Mouse (Mus musculus) brain, embryonic 18.5 days (tissue): ENCODE measurements around the gene Pou2f3.

ENCODE experiments used
- DNase-seq: peaks from one replicate; pipeline ENCODE4 v3.0.0-alpha.2; 2012; ENCODE audit warnings: low read depth, low spot score

The Pou2f3 gene

DNA sequence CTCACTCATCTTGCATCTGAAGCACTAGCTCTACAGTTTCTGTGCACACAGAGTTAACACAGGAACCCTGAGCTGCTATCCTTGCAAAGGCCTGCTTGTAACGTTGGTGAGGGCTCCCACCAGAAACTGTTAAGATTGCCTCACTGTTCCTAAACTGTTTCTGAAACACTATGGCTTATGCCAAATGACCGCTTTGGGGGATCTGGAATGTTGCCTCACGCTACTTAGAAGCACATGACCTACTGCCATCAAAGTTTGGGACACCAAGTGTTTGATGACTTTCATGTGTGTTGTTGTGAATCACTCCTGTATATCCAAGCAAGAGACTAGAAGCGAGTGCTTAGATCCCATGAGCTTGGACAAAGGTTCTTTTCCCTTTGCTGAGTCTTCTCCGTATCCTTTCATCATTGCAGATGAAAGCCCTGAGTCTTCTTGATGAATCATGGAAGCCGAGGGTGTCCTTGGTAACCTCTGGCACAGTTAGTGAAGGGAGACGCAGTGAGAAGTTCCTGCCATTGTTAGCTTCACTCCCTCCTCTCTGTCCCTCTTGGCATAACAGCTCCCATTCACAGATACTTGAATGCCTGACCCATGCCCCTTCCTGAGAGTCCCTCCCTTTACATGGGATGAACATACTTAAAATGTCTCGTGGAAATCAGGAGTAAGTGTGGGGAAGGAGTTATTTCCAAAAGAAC, 99.7 kb downstream of the Pou2f3 start:
- no peak for DNase-seq

DNA sequence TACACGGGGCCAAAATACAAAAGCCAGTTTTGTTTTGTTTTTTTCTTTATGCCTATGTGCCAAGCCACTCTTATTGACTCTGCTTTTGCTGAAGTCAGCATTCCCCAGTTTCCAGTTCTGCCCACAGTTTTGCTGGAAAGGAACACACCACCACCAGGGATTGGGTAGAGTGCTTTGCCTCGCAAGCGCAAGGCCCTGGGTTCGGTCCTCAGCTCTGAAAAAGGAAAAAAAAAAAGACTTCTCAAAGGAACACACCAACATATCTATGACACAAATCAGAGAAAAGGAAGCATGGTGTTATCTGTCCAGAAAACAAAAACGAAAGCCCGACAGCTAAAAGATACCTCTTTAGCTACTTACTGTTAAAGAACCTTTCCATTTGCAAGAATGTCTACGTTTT, 101.0 kb downstream of the Pou2f3 start:
- DNase-seq: no peak

GRCm38 (mm10) chr9:43108721-43109120, 101.4 kb downstream of the Pou2f3 start:
- no peak for DNase-seq

- no peak for DNase-seq
Measured at GRCm38 (mm10) chr9:43108081-43108480, 102.1 kb downstream of the Pou2f3 start.

- DNase-seq: no peak
Measured at GRCm38 (mm10) chr9:43107555-43107954, 102.6 kb downstream of the Pou2f3 start.

DNA sequence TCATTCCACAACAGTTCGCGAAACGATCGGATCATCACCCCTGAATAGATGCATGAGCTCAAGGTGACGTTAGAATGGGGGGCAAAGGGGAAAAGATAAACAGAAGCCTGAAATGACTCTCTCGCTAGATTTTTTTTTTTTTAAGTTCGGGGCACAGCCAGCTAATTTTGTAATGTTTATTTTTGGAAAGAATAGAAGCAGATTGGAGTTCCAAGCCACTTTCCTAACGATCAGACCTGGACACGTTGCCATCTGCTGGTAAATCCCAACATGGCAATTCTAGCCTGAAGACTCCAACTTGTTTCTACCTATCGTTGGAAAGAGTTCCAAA, 103.0 kb downstream of the Pou2f3 start, which contains the start of gene Arhgef12:
Gene Arhgef12 (minus strand): TSS at position 53 of the 331 bp plus-strand sequence.
- no peak for DNase-seq

DNA sequence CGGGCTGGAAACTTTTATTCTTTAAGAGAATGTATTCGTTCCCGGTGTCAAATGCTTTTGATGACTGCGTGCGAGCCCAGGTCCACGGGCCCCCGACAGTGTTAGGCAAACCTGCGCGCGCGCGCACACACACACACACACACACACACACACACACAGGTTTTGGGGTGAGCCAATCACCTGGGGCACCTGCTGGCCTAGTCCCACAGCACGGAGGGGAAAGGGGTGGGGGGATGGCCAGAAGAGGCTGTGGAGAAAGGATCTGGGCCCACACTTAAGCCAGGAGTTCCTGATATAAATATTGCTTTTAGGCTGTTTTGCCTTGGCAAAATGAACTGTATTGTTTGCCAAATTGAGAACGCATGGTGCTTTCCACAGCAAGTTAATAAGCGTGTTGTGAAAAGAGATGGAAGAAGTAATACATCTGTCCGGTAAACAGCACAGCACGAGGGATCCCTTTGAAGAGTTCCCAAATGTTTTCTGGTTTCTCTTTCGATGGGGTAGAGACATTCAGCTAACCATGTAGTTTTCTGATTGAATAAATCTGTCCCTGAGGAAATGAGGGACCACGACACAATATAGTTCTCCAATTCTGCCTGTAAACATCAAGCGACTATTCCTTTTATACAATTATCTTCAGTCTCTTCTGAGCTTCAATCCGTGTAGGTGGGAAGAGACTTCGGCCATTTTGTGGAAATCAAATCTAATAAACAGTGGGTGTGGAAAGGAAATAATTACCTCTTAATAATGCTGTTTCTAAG, 103.6 kb downstream of the Pou2f3 start:
- DNase-seq: no peak

- peak; percentile 84 for DNase-seq
Measured at GRCm38 (mm10) chr9:43105664-43106361, 104.4 kb downstream of the Pou2f3 start.

- DNase-seq: no peak
Measured at GRCm38 (mm10) chr9:43104873-43105663, 105.1 kb downstream of the Pou2f3 start.

GRCm38 (mm10) chr9:43104526-43104872, 105.7 kb downstream of the Pou2f3 start:
- no peak for DNase-seq

DNA sequence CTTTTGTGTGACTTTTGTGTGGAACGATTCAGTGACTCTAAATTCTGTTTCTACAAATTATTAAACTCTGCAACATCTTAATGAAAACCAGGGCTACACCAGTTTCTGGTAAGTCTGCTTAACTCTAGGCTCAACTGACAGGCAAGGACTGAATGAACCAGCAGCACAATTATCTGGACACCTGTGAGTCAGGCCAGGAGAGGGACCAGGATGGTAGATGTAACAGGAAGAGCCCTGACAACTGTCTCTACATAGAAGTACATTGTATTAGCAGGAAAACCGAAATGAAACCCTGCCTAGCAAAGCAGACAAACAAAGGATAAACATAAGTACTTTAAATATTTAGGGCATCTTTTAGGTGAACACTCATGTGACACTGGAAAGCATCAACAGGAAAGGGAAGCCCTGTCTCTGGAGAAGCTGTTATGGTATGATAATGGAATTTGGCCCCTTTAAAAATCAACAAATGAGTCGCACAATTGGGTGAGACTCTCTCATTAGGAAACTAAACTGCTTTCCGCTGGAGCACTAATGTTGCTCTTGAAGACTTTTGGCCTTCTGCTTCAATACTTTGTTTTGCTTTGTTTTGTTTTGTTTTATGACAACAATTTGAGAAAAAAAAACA, 106.4 kb downstream of the Pou2f3 start:
- DNase-seq: no peak

DNA sequence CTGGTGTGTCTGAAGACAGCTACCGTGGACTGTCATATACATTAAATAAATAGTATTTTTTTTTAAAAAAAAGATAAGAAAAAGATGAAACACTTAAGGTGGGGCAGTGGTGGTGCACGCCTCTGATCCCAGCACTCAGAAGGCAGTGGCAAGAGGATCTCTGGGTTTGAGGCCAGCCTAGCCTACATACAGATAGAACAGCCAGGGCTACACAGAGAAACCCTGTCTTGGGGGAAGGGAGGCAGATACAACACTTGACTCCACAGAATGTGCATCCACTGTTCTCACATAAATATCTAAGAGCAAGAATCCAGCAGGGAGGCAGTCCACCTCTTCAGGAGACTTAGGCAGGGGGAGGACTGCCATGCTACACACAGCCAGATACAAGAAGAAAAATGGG, 107.2 kb downstream of the Pou2f3 start:
- no peak for DNase-seq

- no peak for DNase-seq
Measured at GRCm38 (mm10) chr9:43101936-43102595, 108.1 kb downstream of the Pou2f3 start.

DNA sequence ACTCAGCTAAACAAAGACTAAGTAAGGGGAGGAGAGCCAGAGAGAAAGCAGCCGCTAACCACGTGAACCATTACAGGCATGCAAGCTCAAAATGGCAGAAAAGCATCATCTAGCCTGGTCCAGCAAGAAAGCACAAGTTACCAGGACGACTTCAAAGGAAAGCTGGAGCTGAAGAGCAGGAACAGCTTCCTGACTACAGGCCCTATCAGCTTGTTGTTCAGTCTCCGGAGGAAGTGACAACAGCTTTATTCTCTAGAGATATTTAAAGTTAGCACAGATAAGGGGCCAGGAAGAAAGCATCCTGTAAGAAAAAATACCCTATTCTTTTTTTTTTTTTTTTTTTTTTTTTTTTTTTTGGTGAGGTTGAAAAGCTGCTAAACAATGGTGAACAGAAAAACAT, 111.2 kb downstream of the Pou2f3 start:
- no peak for DNase-seq

DNA sequence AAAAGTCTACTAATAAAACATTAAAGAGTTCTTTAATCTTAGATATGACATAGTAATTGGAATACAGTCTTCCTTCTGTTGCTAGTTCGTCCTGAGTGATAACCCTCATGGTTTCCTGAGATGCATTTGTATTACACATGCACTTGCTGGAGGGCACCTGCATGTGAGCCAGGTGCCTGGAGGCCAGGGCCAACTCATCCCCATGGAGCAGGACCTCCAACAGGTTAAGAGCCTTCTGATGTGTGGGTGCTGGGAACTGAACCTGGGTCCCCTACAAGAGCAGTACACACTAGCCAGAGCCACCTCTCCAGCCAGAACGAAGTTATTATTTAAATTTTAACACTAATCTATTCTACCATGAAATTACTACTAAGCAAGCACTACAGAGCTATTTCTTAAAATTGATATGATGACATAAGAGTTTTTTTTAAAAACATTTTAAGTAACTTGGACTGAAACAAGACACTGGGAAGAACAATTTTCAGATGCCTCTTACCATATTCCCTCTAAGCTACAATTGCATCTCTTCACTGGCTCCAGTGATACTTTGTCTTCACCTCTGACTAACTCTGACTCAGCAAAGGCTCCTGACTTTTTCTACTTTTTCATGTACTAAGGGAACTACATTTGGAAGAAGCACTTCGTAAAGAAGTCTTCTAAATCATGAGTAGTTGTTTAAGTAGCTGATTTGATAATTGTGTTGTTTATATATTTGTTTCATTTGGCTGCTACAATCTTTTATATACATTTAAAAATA, 112.2 kb downstream of the Pou2f3 start:
- no peak for DNase-seq

DNA sequence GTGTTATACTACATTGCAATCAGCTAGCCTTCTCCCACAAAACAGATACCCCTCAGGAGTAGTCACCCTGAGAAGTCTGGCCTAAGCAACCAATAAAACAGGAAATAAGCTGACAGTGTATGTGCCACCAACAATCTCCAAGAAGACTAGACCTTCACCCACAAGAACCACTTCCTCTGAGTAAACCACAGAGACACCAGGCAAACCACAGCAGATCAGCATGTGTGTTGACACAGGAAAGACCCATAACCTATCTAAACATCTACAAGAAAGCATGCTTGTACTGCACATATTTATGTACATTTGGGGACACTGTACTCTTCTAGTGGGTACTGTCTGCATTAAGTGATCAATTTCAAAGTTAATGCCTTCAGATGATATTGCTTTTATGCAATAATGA, 113.8 kb downstream of the Pou2f3 start:
- DNase-seq: no peak

GRCm38 (mm10) chr9:43094828-43095227, 115.3 kb downstream of the Pou2f3 start:
- DNase-seq: no peak

DNA sequence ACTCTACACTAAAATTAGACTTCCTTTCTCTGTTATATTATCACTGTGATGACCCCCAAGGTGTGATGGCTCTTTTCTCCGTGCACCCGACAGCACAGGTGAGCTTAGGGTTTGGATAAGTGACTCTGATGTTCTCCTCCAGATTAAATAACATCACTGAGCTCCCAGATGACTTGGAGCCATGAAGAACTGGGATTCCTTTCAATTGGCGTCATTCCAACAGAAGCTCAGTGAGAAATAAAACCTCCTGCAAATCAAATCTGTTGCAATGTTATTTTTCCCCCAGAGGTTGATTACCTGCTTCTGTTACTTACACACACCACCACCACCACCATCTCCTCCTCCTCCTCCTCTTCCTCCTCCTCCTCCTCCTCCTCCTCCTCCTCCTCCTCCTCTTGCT, 116.4 kb downstream of the Pou2f3 start:
- no peak for DNase-seq

DNA sequence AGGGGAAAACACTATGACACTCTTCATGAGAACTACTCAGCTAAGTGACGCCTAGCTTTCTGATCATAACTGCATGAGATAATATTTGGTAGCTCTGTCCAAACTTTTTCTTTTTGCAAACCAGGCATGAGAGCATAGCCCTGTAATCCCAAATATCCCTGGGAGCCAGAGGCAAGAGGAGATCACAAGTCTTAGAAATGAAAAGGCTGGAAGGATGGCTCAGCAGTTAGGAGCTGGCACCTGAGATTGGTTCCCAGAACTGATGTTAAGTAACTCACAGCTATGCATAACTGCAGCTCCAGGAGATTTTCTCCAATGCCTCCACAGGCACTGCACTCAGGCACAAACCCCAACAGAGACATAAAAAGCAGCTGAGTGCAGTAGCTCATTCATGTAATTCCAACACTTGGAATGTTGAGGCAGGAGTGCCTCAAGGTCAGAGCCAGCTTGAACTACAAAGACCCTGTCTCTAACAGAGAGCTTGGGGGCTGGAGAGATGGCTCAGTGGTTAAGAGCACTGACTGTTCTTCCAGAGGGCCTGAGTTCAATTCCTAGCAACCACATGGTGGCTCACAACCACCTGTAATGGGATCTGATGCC, 124.4 kb downstream of the Pou2f3 start:
- no peak for DNase-seq
